Mouse (Mus musculus) CH12F3 (cell line): ENCODE results near the gene Cdk13.

Experiments
- in situ Hi-C: fragments of 300-500 bp; cut with MboI; formaldehyde crosslinking; loops from 2 replicates; pipeline ENCODE4 v1.14.3; 2020; ENCODE audit warnings: low sequenced_read_pairs

Cdk13 gene

DNA sequence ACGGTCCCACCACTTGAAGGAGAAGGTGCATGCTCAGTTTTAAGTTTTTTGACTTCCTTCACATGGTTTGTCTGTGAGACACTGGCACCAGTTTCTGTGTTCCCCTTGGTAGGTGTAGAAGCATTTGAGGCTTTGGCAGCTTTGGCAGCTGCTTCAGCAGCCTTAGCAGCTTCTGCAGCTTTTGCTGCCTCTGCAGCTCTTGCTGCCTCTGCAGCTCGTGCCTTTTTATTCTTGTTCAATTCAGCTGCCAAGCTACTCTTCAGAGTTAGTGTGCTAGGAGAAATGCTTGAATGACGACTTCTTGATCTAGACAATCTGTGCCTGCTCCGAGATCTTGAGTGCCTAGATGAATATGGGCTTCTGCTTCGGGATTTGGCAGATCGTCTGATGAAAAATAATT, 32.3 kb downstream of the Cdk13 start:
- in situ Hi-C loops: no loop called here

DNA sequence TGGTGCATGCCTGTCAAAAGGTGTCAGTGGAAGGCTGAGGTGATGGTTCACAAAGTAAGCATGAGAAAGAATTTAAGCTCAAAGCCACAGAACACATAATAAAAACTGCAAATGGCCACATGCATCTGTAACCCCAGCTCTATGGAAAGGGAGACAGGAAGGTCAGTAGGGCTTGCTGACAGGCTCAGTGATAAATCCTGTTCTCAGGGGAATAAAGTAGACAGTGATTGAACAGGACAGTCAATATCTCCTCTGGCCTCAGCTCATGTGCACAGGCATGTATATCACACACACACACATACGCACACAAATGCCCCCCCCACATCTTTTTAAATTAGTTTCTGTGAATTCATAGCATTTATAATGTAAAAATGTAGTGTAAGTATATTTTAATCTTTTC, 42.5 kb downstream of the Cdk13 start:
- in situ Hi-C loops: no loop called here

DNA sequence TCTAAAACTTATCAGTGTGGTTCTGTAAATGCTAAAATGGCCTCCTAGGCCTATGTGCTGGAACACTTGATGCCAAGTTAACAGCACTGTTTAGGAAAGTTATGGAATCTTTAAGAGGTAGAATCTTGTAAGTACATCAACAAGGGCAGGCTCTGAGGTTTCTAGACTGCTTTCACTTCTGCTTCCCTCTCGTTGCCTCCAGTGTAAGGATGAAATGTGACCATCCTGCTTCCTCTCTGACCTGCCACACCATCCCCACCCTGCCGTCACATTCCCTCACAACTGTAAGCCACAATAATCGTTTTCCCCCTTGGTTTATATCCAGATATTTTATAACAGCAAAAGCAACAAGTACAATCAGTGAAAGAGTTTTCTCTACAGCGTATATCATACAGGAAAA, 49.9 kb downstream of the Cdk13 start:
- in situ Hi-C loops: no loop called here

DNA sequence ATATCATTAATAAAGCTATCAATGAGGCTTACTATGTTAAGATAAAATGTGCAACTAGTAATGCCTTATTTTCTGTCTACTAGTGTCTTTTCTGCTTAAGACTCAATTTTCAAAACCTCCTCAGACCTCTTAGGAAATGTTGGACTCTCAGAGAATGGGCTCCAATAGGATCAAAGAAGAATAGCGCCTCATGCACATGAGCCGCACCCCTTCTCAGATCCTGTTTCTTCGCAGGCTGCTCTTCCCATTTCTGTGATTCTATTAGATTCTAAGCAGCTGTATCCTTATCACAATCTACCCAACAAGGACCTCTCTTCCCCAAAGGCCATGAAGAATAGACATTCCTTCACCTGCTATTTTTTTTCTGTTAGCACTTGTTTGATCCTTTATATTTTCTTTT, 76.1 kb downstream of the Cdk13 start:
- in situ Hi-C loops: no loop called here

DNA sequence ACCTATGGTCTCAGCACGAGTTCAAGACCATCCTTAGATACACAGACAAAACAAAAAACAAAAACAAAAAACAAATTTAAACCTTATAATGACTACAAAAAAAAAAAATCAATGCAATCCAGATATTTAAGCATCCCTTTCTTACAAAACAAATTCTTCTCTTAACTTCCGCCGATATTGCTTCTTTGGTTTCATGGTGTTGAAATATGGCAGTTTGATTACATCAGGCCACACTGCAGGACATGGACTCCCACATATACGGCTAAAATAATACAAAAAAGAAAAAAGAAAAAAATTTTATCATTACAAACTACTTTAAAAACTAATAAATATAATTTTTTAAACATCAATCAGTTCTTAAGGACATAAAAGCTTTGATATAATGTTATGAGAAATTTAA, 77.0 kb downstream of the Cdk13 start:
- in situ Hi-C loops: no loop called here

DNA sequence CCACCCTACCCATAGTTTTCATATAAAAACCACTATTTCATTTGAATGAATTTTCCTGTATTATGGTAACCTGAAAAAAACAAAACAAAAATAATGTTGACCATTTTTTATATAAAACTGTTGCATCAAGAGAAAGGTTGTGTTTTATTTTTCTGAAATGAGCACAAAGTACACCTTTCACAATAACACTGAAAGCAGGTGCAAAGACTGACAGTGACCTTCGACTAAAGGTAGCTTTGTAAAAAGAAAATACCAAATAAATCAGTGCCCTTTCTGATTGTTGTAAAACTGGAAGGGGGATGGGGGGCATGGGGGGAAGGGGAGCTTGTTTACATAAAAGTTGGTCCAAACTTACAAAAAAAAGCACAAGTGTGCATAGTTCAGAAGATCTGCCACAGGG, 87.5 kb downstream of the Cdk13 start:
- in situ Hi-C loops: no loop called here

DNA sequence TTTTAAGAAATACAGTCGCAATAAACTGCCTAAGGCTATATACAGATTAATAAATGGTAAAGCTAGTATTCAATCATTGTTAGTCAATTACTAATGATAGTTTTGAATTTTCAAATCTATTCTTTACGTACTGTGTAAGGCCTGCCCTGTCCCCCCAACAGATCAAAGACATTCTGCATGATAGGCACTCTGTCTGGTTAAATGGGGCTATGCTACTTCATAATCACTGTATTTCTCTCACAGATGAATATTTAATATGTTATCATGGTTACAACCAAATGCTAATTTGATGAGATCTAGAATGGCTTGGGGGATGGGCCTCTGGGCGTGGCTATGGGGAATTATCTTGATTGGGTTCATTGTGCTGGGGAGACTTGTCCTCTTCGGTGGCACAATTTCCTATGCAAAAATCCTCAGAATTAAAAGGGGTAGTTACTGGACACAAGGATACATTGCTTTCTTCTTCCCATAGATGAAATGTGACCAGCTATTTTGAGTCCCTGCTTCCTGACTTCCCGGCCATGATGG, 96.0 kb downstream of the Cdk13 start:
- in situ Hi-C loops: no loop called here

DNA sequence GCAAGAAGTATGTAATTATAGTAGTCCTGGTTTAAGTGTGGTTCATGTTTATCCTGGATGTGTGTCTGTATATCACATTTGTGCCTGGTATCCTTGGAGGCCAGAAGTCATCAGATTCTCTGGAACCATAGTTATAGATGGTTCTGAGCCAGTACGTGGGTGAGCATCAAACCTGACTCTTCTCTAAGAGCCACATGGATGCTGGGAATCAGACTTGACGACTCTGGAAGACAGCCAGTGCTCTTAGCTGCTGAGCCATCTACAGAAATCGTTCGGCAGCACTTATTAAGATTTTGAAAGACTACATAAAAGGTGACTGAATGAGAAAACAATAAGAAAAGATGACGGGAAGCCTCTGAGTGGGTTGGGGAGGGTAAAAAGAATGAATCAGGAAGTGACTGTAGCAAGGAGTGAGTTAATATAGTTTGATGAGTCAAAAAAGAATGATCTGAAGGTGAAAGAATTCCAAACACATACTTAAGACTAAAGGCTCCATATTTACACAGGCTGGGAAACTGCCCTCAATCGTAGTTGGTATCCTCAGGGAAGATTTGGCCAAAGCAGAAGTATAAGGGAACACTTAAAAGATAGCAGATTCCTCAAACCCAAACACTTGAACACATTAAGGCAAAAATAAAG, 99.6 kb downstream of the Cdk13 start:
- in situ Hi-C loops: no loop called here

DNA sequence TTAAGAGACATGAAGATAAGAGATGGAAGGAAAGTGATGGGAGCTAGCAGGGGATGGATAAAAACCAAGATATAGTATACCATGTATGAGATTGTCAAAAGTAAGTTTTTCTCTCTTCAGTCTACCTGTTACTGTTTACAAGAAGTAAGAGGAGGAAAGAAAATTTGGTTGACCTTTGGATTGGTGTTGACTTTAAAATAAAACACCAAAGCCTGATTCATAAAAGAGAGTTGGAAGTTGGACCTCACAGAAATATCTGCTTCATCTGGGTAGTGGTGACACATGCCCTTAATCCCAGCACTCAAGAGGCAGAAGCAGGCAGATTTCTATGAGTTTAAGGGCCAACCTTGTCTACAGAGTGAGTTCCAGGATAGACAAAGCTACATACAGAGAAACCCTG, 102.6 kb downstream of the Cdk13 start:
- in situ Hi-C loops: no loop called here

DNA sequence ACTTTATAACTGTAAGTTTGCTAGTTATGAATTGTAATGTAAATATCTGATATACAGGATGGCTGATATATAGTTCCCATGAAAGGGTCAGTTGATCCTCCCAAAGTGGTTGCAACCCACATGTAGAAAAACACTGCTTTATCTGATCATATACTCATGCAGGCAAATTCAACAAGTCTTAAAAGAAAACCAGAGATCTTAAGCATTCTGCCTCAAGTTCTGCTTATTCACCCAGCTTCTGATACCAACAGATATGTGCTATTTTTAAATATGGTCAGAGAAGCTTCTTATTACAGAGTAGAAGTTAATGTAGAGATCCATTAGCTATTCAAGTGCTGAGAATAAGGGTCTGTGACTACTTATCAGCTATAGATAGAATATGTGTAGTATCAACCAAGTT, 103.6 kb downstream of the Cdk13 start:
- in situ Hi-C loops: no loop called here

DNA sequence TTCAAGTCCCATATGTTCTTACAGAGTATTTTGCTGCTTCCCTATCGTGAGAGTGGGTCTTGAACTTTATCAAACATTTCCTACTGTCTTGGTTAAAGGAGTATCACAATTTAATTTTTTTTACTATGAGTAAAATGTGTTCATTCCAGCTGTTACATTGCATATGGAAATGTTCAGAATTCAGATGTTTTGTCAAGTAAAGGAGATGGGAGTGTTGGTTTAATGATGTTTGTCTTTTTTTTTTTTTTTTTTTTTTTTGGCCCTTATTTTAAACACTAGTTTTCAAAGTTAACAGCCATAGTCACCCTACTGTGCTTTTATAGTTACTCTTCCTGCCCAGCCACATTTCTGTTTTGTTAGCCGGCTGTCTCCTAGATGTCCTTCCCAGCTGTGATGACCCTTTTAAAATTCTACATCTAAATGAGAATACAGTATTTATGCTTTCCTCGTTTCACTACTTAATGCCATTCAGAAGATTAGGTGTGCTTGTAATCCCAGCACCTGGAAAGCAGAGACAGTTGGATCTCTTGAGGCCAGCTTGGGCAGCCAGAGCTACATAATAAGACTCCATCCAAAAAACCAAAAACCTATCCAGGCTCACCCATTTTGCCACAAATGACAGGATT, 104.7 kb downstream of the Cdk13 start:
- in situ Hi-C loops: no loop called here

DNA sequence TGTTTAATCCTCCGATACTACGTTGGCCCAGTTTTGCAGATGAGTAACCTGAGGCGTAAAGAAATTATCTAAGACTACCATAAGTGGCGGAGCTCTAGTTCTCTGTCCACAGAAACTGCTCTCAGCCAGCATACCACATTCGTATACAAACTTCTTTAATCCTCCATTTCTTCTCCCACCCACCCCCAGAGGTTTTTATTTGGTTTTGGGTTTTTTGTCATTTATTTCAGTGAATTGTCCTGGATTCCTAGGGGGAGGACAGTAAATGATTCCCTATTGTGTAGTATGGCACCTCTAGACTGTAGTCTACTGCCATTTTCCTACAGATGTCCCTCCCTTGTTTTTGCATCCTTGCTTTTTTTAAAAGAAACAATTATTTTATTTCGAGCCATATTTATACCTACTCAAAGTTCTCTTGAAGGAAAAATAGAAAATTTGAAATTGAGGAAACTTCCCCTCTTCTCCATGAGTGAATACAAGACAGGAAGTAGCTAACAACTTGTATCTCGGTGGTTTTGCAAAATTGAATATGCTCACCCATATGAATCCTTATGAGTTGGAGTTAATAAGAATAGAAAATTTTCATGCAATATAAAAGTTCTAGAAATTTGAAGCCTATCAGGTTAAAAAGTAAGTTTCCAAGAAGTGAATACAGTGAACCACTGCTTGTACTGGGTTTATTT, 108.9 kb downstream of the Cdk13 start:
- in situ Hi-C loops: no loop called here

DNA sequence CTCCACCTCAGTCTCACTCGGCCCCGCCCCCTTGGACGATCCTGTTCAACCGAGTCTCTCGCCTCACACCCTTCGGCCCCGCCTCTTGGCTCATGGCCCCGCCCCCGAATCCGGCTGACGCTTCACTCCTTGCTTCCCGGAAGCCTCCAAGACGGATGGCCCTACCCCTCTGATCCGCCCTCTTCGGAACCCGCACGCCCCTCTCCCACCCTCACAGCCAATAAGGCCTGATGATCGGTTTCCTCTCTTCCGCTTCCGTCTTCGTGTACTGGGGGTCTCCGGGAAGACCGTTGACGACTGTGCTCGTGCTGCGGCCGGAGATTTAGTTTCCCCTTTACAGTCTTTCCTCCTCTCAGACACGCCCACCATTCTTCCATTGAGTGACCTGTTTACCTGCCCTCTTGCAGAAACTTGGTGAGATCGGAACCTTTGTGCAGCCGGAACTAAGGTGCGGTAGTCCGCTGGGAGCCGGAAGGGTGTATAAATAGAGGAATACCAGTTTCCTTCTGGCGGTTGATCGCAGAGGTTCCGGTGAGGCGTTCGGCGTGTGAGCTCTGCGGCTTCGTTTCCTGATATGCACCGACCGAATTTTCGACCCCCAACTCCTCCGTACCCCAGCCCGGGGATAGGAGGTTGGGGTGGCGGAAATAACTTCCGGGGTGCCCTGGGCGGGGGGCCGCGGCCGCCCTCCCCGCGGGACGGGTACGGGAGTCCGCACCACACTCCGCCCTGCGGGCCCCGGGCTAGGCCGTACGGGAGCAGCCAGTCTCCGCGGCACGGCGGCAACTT, 109.8 kb downstream of the Cdk13 start, which contains the start of the genes Mplkip and Sugct:
Mplkip (plus strand) TSS at position 282 of the 789 bp plus-strand sequence.
Sugct (minus strand) TSS at position 643 of the 789 bp plus-strand sequence.
- in situ Hi-C loops: no loop called here

DNA sequence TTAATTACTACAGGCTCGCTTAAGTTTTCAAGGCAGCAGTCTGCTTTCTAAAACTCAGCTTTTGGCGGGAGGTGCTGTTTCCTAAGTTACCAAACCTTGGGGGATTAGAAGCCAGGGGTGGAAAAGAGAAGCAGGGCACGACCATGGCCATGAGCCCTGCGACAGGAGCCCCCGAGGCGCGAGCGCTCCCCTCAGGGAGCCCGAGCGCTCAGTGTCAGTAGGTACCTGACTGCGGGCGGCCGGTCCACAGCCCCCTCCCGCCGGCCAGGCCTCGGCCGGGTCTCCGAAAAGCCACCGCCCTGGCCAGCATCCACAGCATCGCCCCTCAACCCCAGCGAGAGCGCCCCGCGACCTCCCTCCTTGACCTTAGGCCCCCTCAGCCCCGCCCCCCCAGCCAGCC, 110.5 kb downstream of the Cdk13 start:
- in situ Hi-C loops: no loop called here

DNA sequence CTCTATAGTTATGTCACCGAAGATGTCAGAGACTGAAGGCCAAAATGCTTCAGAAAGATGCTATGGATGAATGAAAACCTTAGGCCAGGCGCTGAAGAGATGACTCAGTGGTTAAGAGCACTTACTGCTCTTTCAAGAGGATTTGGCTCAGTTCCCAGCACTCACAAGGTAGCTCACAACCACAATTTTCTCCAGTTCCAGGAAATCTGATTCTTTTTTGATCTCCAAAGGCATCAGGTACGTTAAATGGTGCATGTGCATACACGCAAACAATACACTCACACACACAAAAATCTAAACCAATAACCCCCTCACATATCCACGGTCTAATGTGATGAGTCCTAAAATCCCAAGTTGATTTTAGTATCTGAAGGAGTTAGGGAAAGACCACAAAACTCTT, 111.1 kb downstream of the Cdk13 start:
- in situ Hi-C loops: no loop called here

DNA sequence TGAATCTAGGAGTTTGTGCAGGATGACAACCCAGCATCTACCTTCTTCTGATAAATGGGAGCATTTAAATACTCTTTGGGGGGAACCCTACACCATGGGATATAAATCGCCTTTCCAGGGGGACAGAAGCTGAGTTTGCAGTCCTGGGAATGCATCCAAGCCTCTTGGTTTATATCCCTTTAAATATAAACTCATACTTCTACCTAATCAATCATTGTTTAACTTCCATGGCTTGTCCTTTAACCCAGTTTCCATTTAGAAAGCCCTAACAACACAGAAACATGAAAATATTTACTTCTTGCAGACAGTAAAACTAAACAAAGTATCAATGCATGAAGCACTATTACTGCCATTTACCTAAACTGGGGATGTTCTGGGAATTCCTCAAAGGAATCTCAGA, 113.5 kb downstream of the Cdk13 start:
- in situ Hi-C loops: no loop called here

DNA sequence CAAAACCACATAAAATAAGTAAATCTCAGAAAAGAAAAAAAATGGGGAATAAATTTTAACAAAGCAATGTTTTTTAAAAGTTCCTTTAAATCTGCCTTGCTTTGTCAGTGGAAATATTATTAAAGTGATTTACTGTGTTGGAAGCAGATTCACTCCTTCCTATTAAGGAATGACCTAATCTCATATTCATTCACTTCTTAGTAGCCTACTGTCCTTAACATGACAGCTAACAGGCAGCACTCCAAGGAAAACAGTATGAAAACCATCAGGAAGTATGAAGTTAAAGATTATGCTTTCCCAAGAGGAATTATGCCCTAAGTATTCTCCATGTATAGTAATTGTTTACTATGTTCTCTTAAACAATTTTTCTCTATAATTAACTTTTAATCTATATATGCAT, 114.2 kb downstream of the Cdk13 start:
- in situ Hi-C loops: no loop called here

DNA sequence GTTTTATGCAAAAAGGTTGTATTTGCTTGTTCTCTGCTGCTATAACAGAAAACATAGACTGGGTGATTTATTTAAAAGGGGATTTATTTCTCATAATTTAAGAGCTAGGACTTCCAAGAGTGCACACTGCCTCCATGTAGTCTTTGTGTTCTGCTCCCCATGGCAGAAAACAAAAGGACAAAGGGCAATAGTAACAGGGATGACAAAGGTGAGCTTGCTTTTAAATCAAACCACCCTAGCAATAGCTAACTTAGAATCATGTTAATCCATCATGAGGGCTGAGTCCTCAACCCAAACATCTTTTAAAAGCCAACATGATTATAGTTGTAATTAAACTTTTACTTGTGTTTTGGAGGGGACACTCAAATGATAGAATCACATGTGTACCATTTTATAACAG, 115.4 kb downstream of the Cdk13 start:
- in situ Hi-C loops: no loop called here

DNA sequence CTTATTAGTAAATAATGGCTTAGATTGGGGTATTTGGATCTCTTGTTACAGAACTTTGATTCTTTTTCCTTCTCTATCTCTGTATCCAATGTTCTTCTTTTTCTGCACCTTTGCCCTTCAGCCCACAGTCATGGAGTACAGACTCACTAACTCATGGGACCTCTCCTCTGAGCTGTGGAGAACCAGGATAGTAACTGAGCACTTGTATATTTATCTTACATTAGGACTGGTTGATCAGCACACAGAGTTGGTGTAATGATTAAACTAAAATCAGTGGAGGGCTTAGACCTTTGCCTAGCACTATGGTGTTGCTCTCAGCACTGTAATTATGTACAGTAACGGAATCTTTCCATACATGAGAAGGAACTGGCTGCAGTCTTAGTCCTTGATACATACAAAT, 133.8 kb downstream of the Cdk13 start:
- in situ Hi-C loops: no loop called here

DNA sequence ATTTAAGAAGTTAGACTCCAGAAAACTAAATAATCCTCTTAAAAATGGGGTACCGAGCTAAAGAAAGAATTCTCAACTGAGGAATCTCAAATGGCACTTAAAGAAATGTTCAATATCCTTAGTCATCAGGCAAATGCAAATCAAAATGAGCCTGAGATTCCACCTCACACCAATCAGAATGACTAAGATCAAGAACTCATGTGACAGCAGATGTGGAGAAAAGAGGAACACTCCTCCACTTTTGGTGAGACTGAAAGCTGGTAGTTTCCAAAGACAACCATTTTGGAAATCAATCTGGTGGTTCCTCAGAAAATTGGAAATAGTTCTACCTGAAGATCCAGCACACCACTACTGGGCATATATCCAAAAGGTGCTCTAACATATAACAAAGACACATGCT, 137.5 kb downstream of the Cdk13 start:
- in situ Hi-C loops: no loop called here
